Mouse (Mus musculus) bone marrow, adult 2 months (tissue): ENCODE data around the gene Troap. TPM values are rescaled to one million over a fixed set of nuclear protein-coding genes. Genes with fewer than 3 reads are reported as not detected.
A peak's percentile ranks its signal among the peaks of the same experiment; 100 is the strongest.

ENCODE experiments used
- H3K27ac ChIP-seq: fragments of 200-500 bp; 2 replicates; pipeline ENCODE4 v1.5.1; 2012; ENCODE audit warnings: low read depth, mild to moderate bottlenecking, control low read depth, inconsistent platforms, low read length; ENCODE audit not compliant: control insufficient read depth, poor library complexity, insufficient read depth
- H3K4me1 ChIP-seq: fragments of 200-500 bp; 2 replicates; pipeline ENCODE4 v1.6.1; 2011; ENCODE audit warnings: low read length; ENCODE audit not compliant: control insufficient read depth, insufficient read depth
- H3K4me3 ChIP-seq: fragments of 200-500 bp; replicated peaks from 2 replicates; pipeline ENCODE3; 2011; ENCODE audit warnings: mild to moderate bottlenecking, low read depth, low read length, control low read depth; ENCODE audit not compliant: control insufficient read depth
- CTCF ChIP-seq: fragments of 200-500 bp; IDR thresholded peaks from 2 replicates; pipeline ENCODE4 v1.5.1; 2011; ENCODE audit warnings: low read length, control low read depth; ENCODE audit not compliant: control insufficient read depth, insufficient read depth
- POLR2A ChIP-seq: fragments of 200-500 bp; IDR thresholded peaks from 2 replicates; pipeline ENCODE4 v1.6.1; 2011; ENCODE audit warnings: low read depth, mild to moderate bottlenecking, control low read depth, low read length, borderline replicate concordance; ENCODE audit not compliant: control insufficient read depth
- WGBS: fragments of 180-500 bp; shearing (Covaris S2); methylation state at CpG from one replicate; pipeline ENCODE4 v1.1.7; 2018; 5-methylcytosine and 5-hydroxymethylcytosine counted together
- polyA plus RNA-seq: library from polyadenylated mRNA; stranded (reverse); fragments of >200 nt; gene quantifications from 2 replicates; pipeline ENCODE4 v1.2.4, GENCODE M21; 2011; ENCODE audit warnings: low replicate concordance; ENCODE audit not compliant: missing spikeins, insufficient read depth, insufficient read length

Gene Troap
- polyA plus RNA-seq, 1 experiment = 103 TPM

- under 1% methylated on average over 110 of the region's 115 CpGs for WGBS
- Histone ChIP-seq H3K4me3 (peak overlapping the region; percentile 15), H3K27ac (peak overlapping the region; percentile 36; the same call in 1 of the 2 replicates), H3K4me1 (no peaks in the 10 kb centered on the region)
- TF ChIP-seq CTCF = no peak
- no peak for TF ChIP-seq POLR2A
Measured at GRCm38 (mm10) chr15:99126081-99126815, 51.9 kb downstream of the Troap start.

- no peak overlapping the region; the same call in 1 of the 2 replicates for H3K27ac ChIP-seq
- 4% methylated on average over 35 of the region's 35 CpGs for WGBS
- H3K4me1 ChIP-seq = no peaks in the 10 kb centered on the region
- TF ChIP-seq POLR2A = no peak
- TF ChIP-seq CTCF = no peak
- no peak overlapping the region for H3K4me3 ChIP-seq
Measured at GRCm38 (mm10) chr15:99126816-99127365, 52.5 kb downstream of the Troap start.

DNA sequence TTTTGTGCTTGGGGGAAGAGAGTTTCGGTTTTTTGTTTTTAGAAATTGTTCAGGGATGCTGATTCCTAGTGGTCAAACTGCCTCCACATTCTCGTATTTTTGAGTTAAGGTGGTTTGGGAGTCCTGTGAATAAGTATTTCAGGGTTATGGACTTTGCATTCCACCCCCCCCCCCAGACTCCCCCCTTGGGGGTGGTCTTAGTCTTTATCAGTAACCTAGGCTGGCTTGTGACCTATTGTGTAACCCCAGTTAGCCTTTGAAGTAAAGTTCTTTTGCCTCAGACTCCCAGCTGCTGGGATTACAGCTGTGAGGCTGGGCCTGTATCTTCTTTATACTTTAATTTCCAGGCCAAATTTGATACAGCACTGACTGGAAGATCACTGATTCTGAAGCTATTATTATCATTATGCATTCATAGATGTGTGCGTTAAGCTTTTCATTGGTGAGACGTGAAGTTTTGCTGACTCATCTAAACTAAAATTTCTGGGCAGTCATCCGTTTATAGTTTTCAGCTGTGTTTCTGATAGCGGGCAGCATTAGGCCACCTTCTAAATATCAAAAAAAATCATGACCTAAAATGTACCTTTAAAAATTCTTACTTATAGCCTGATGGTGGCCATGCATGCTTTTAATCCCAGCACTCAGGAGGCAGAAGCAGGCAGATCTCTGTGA, 53.6 kb downstream of the Troap start:
- no peak overlapping the region for H3K4me3 ChIP-seq
- 64% methylated on average over 6 of the region's 6 CpGs for WGBS

GRCm38 (mm10) chr15:99129441-99129840, 55.1 kb downstream of the Troap start:
- H3K4me1 ChIP-seq = no peaks in the 10 kb centered on the region
- WGBS = 83% methylated on average over 11 of the region's 11 CpGs
- TF ChIP-seq CTCF = no peak
- TF ChIP-seq POLR2A = no peak

More for the DNA sequence above, 53.6 kb downstream of the Troap start:
- TF ChIP-seq POLR2A (no peak), CTCF (no peak)
- no peak overlapping the region for H3K27ac ChIP-seq
- H3K4me1 ChIP-seq = no peaks in the 10 kb centered on the region

DNA sequence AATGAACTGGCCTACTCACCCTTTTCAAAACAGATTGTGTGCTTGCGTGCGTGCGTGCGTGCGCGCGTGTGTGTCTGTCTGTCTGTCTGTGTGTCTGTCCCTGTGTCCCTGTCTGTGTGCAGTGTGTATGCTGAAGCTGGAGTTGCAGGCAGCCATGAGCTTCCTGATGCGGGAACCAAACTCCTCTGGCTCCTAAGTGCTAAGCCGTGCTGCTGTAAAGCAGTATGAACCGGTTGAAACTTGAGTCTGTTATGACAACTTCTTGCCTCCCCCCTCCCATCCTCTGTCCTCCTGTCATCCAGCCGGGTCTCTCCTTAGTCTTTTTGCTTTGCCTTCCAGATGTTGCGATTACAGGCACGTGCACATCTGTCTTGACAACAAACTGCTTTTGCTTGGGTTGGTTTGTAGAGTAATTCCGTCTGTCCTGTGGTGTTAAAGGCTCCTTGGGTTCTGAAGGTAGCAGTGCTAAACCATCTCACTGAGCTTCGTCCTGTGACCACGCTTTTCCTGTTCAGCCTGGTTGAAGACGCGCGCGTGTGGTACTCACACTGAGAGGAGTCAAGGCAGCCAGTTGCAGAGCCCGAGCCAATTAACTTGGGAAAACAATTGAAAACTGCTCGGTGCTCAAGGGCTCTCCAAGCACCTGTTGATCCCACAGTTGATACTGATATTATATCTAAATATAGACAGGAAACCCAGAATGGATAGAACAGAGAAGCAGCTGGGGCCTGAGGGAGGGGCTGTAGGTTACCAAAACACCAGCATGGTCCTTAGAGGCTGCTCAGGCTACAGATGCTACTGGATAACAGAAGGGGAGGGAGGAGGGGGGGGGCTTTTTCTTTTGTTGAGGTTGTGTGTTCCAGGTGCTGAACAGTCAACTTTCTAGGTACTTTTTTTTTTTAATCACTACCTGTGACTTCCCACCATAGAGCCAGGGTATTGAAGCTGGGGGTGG, 55.9 kb downstream of the Troap start:
- Histone ChIP-seq H3K4me3 (no peak overlapping the region), H3K27ac (no peak overlapping the region), H3K4me1 (no peaks in the 10 kb centered on the region)
- WGBS = 48% methylated on average over 22 of the region's 22 CpGs
- TF ChIP-seq CTCF (no peak), POLR2A (no peak)

More at GRCm38 (mm10) chr15:99129441-99129840, 55.1 kb downstream of the Troap start:
- Histone ChIP-seq H3K4me3 (no peak overlapping the region), H3K27ac (no peak overlapping the region)

Other genes with a start within 250 kb of the Troap start
- 64.8 and 107 TPM in 2 replicates for gene Prkag1, start 243.1 kb upstream of the Troap start, polyA plus RNA-seq
- 67.1 and 105 TPM in 2 replicates for gene Kmt2d, start 203.4 kb upstream of the Troap start, polyA plus RNA-seq
- gene Rhebl1, start 180.0 kb upstream of the Troap start, polyA plus RNA-seq = 9.6 and 9.8 TPM in 2 replicates
- gene Dhh, start 176.0 kb upstream of the Troap start, polyA plus RNA-seq = 0.60 TPM in 1 of 2 replicates, not detected in the other
- gene Lmbr1l, start 156.3 kb upstream of the Troap start, polyA plus RNA-seq = 32.7 and 73.3 TPM in 2 replicates
- 812 and 942 TPM in 2 replicates for gene Tuba1b, start 140.0 kb upstream of the Troap start, polyA plus RNA-seq
- gene Gm49450, start 121.0 kb upstream of the Troap start, polyA plus RNA-seq = not detected in 2 replicates
- 22.2 and 97.6 TPM in 2 replicates for gene Tuba1a, start 120.9 kb upstream of the Troap start, polyA plus RNA-seq
- 168 and 176 TPM in 2 replicates for gene Tuba1c, start 44.7 kb upstream of the Troap start, polyA plus RNA-seq
- gene Prph, start 19.4 kb upstream of the Troap start, polyA plus RNA-seq = not detected in 2 replicates
- 0.66 and 2.4 TPM in 2 replicates for gene C1ql4, start 13.2 kb downstream of the Troap start, polyA plus RNA-seq
- 1.6 TPM in 1 of 2 replicates, not detected in the other for gene Dnajc22, start 18.6 kb downstream of the Troap start, polyA plus RNA-seq
- gene Spats2, start 51.3 kb downstream of the Troap start, polyA plus RNA-seq = 0.52 and 2.5 TPM in 2 replicates
- gene Kcnh3, start 150.3 kb downstream of the Troap start, polyA plus RNA-seq = 0.47 TPM in 1 of 2 replicates, not detected in the other
- gene Mcrs1, start 177.4 kb downstream of the Troap start, polyA plus RNA-seq = 31.9 and 39.0 TPM in 2 replicates
- 7.9 and 16.0 TPM in 2 replicates for gene Prpf40b, start 220.5 kb downstream of the Troap start, polyA plus RNA-seq
- not detected in 2 replicates for gene Fam186b, start 221.3 kb downstream of the Troap start, polyA plus RNA-seq